Mouse (Mus musculus) bone marrow macrophage, adult 2 months (primary cell): ENCODE data around the gene Tff1. TPM values are rescaled to one million over a fixed set of nuclear protein-coding genes. Genes with fewer than 3 reads are reported as not detected.

ENCODE experiments used
- H3K27ac ChIP-seq: 2 replicates; pipeline ENCODE4 v1.5.1; 2012; ENCODE audit warnings: low read depth, low read length; ENCODE audit not compliant: insufficient read depth
- H3K4me1 ChIP-seq: 2 replicates; pipeline ENCODE4 v1.6.1; 2012; ENCODE audit warnings: low read length; ENCODE audit not compliant: control insufficient read depth, insufficient read depth
- H3K4me3 ChIP-seq: 2 replicates; pipeline ENCODE4 v1.5.1; 2012; ENCODE audit warnings: mild to moderate bottlenecking, low read length, moderate library complexity; ENCODE audit not compliant: insufficient read depth
- CTCF ChIP-seq: IDR thresholded peaks from 2 replicates; pipeline ENCODE4 v1.5.1; 2012; ENCODE audit warnings: low read depth, mild to moderate bottlenecking, low read length, moderate library complexity
- POLR2A ChIP-seq: IDR thresholded peaks from 2 replicates; pipeline ENCODE4 v1.6.1; 2012; ENCODE audit warnings: mild to moderate bottlenecking, low read depth, low read length, borderline replicate concordance
- polyA plus RNA-seq: library from polyadenylated mRNA; stranded (reverse); fragments of >200 nt; gene quantifications from 2 replicates; pipeline ENCODE4 v1.2.4, GENCODE M21; 2012; ENCODE audit not compliant: missing spikeins, insufficient read depth, insufficient read length

Gene Tff1
- polyA plus RNA-seq: not detected in 2 replicates

- no peak for TF ChIP-seq CTCF
- TF ChIP-seq POLR2A: no peak
- no peak within 1 kb of the TSS for H3K27ac ChIP-seq
- no peaks in the 10 kb centered on the region for H3K4me1 ChIP-seq
- H3K4me3 ChIP-seq: no peak within 1 kb of the TSS
Observed at GRCm38 (mm10) chr17:31165127-31165526, at the start of gene Tff1. TSS of gene Tff1 (minus strand) at chr17:31165277.

DNA sequence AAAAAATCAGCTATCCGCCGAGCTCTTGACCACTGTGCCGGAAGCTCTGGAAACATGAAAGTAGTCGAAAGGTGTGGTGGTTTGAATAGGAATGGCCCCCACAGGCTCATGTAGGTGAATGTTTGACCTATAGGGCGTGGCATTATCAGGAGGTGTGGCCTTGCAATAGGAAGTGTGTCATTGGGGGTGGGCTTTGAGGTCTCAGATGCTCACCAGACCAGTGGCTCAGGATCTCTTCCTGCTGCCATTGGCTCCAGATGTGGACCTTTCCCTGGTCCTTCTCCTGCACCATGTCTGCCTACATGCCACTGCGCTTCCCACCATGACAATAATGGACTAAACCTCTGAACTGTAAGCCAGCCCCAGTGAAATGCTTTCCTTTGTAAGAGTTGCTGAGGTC, 46.8 kb upstream of the Tff1 start:
- Histone ChIP-seq H3K4me3 (no peak overlapping the region), H3K27ac (no peak overlapping the region), H3K4me1 (peaks cover 3% of the 10 kb centered on the region; the same call in 1 of the 2 replicates)
- TF ChIP-seq POLR2A (no peak), CTCF (no peak)

DNA sequence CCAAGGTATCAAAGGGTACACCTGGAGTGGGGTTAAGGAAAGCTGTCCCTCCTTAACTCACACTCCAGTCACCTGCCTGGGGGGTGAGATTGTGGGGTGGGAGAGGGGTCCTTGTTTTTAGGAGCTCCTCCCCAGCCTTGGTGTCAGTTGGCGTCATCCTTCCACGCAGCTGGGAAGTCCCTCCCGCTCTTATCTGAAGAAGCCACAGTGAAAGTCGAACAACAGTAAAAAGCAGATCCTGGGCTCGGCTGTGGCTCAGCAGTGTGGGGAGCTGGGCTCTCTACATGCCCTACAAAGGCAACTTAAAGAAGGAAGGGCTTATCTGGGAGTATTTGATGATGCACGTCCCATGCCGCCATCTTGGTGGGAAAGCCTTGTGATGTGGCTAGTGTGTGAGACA, 45.2 kb upstream of the Tff1 start:
- Histone ChIP-seq H3K27ac (no peak overlapping the region), H3K4me1 (no peaks in the 10 kb centered on the region; the same call in 1 of the 2 replicates), H3K4me3 (no peak overlapping the region)
- TF ChIP-seq POLR2A (no peak), CTCF (no peak)

DNA sequence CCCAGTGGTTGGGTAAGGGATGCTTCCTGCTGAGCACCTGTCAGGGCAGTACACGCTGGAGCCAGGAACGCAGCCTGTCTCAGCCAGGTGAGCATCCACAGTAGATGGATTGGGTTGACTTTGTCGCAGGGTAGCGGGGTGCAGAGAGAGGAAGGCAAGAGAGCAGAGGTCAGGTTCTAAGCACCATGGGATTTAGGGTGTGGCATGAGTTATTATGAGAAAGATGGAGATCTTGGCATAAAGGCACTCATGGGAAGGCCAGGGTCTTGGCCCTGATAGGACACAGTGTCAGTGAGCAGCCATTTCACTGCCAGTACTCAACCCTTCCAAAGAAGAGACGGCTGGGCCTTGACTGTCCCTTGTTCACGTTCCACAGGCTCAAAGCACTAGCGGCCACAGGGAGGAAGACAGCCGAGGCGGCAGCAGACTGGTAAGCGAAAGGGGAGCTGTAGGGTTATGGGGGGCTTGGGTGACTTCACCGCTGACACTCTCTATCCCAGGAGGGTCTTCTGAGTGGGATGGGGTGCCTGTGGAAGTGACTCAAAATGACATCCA, 44.4 kb upstream of the Tff1 start:
- Histone ChIP-seq H3K27ac (no peak overlapping the region), H3K4me3 (no peak overlapping the region), H3K4me1 (no peaks in the 10 kb centered on the region; the same call in 1 of the 2 replicates)
- no peak for TF ChIP-seq CTCF
- TF ChIP-seq POLR2A: no peak

DNA sequence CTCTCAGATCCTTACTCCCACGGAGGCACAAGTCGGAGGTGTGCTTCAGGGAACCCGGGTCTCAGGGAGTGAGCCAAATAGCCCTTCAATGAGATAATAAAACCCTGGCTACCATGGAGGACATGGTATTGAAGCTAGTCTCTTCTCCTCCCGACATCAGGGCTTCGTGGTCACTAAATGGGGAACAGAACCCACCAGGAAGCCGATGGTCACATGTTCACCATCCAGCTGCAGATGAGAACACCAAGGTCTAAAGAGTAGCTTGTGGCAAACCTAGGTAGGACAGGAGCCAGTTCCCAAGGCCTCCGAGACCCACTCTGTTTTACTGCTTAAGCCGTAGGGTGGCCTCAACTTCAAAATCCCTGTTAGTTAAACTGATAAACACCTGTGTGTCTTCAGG, 43.6 kb upstream of the Tff1 start:
- Histone ChIP-seq H3K4me3 (no peak overlapping the region), H3K4me1 (no peaks in the 10 kb centered on the region; the same call in 1 of the 2 replicates), H3K27ac (no peak overlapping the region)
- TF ChIP-seq CTCF: no peak
- TF ChIP-seq POLR2A: no peak

DNA sequence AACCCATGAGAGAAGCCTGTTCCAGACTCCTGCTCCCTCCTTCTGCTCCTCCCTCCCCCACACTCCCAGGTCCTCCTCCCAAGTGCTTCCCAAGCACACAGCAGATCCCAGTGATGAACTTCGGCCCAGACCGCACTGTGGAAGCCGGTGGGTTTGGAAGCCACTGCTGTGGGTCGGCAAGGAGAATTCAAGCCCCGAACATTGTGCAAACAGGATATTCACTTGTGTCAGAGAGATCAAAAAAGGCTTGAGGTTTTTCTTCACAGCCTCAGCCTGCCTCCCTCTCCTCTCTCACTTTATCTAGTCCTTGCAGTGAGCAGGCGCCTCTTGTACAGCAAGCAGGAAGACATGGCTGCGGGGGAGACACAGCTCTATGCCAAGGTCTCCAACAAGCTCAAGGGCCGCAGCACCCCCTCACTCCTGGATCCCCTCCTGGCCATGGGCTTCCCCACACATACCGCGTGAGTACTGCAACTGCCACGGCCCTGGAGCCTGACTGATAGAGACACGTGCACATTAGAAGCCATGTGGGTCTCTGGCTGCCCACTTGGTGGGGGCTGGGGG, 42.8 kb upstream of the Tff1 start, which contains the start of gene Ubash3a:
Gene Ubash3a (plus strand): TSS at position 103 of the 564 bp plus-strand sequence.
- H3K4me3 ChIP-seq: no peak within 1 kb of the TSS
- no peak within 1 kb of the TSS for H3K27ac ChIP-seq
- H3K4me1 ChIP-seq: no peaks in the 10 kb centered on the region; the same call in 1 of the 2 replicates
- TF ChIP-seq CTCF: no peak
- TF ChIP-seq POLR2A: no peak

DNA sequence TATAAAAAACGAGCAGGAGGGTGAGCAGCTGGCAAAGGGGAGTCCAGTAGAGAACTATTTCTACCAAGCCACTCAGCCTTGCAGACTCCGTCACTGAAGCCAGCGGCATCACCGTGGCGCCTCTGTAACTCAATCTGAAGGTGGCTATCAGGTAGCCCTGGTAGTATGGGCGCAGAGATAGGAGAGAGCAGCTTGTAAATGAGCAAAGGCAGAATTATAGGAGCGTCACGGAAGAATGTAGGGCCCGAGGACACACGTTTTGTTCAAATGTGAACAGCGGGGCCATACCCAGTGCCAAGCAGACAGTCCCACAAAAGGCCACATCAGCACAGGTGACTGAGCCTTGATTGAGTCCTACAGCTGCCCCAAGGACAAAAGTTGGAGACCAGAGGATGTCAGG, 33.8 kb upstream of the Tff1 start, which contains the start of gene Tmprss3:
Gene Tmprss3 (minus strand): TSS at position 101 of the 400 bp plus-strand sequence.
- H3K4me3 ChIP-seq: no peak within 1 kb of the TSS
- TF ChIP-seq CTCF (no peak), POLR2A (no peak)
- H3K27ac ChIP-seq: no peak within 1 kb of the TSS
- no peaks in the 10 kb centered on the region for H3K4me1 ChIP-seq

DNA sequence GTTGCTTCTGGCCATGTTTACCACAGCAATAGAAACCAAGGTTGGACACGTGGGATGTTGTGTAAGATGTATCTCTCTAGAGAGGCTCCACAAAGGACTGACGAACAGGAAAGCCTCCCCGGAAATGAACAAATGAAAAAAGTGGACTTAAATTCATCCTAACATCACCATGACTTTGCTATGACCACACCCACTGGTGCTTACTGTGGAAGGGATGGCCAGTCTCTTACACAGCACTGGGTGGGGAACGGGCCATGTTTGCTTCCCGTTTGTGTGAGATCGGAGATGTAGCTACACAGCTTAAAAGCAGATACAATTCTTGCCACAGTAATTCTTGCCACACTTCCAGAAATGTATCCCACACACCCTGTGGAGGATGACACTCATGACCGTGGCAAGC, 31.2 kb upstream of the Tff1 start:
- Histone ChIP-seq H3K27ac (no peak overlapping the region), H3K4me1 (no peaks in the 10 kb centered on the region), H3K4me3 (no peak overlapping the region)
- TF ChIP-seq POLR2A (no peak), CTCF (no peak)

- Histone ChIP-seq H3K4me1 (no peaks in the 10 kb centered on the region), H3K27ac (no peak overlapping the region), H3K4me3 (no peak overlapping the region)
- TF ChIP-seq POLR2A (no peak), CTCF (no peak)
Observed at GRCm38 (mm10) chr17:31195207-31195606, 30.1 kb upstream of the Tff1 start.

DNA sequence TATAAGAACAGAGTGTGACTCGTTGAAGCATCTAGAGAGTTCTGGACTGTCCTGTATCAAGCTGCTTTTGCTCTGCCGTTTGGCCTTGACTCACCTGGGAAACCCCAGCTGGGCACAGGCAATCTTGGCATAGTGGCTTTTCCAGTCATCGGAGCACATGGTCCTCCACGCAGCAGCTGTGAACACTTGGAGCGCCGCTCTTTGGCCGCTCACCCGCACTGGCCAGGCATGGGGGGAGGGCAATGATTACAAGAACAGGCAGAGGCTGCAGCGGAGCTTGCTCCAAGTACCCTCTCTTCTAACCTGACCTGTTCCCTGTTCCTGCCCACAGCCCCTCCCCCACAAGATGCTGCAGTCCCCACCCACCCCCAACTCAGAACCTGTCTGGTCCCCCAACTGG, 28.3 kb upstream of the Tff1 start:
- H3K4me1 ChIP-seq: no peaks in the 10 kb centered on the region
- H3K4me3 ChIP-seq: no peak overlapping the region
- no peak overlapping the region for H3K27ac ChIP-seq
- TF ChIP-seq POLR2A (no peak), CTCF (no peak)

GRCm38 (mm10) chr17:31192663-31193062, 27.6 kb upstream of the Tff1 start:
- H3K4me3 ChIP-seq: no peak overlapping the region
- no peak overlapping the region for H3K27ac ChIP-seq
- TF ChIP-seq POLR2A (no peak), CTCF (no peak)
- no peaks in the 10 kb centered on the region for H3K4me1 ChIP-seq
